Mouse (Mus musculus): Measurements from ENCODE around the gene Tnfsf12. TPM values are rescaled to one million over a fixed set of nuclear protein-coding genes. Genes with fewer than 3 reads are reported as not detected.

Gene Tnfsf12
- polyA plus RNA-seq, 1 experiment from 2014 or later: 8.0 TPM

- H3K36me3 ChIP-seq (ENCODE audit: control insufficient read depth, insufficient read depth, low read length): peaks cover 44% of the 10 kb centered on the region
- H3K4me2 ChIP-seq (ENCODE audit: low read length): peak overlapping the region; percentile 92
- DNase-seq (ENCODE audit: low spot score): no peak
- H3K9me3 ChIP-seq (ENCODE audit: control insufficient read depth, low read length): no peaks in the 10 kb centered on the region
- WGBS: 89% methylated on average over 30 of the region's 30 CpGs
- H3K9ac ChIP-seq (ENCODE audit: low read length): peak overlapping the region; percentile 78
- peaks cover 22% of the 10 kb centered on the region for H3K4me1 ChIP-seq (replicated peaks; ENCODE audit: control insufficient read depth, insufficient read depth, low read length)
- no peak overlapping the region for H3K27ac ChIP-seq (ENCODE audit: low read depth)
- peak overlapping the region; percentile 86 for H3K4me3 ChIP-seq (ENCODE audit: low read depth, low read length)
- no peaks in the 10 kb centered on the region for H3K27me3 ChIP-seq (replicated peaks; ENCODE audit: control insufficient read depth, insufficient read depth, low read length)
- no peak for ATAC-seq (replicated peaks; ENCODE audit: low FRiP score, low TSS enrichment, low read depth)
These were observed 15.4 kb downstream of the Tnfsf12 start for GRCm38 (mm10) chr11:69680136-69680855.

- Histone ChIP-seq H3K4me1 (replicated peaks; ENCODE audit: control insufficient read depth, insufficient read depth, low read length) (peaks cover 22% of the 10 kb centered on the region), H3K9ac (ENCODE audit: low read length) (no peak overlapping the region), H3K27ac (ENCODE audit: low read depth) (no peak overlapping the region), H3K36me3 (ENCODE audit: control insufficient read depth, insufficient read depth, low read length) (peaks cover 56% of the 10 kb centered on the region), H3K4me3 (ENCODE audit: low read depth, low read length) (no peak overlapping the region), H3K4me2 (ENCODE audit: low read length) (no peak overlapping the region), H3K9me3 (ENCODE audit: control insufficient read depth, low read length) (no peaks in the 10 kb centered on the region), H3K27me3 (replicated peaks; ENCODE audit: control insufficient read depth, insufficient read depth, low read length) (no peaks in the 10 kb centered on the region)
- ATAC-seq (replicated peaks; ENCODE audit: low FRiP score, low TSS enrichment, low read depth) (no peak), DNase-seq (ENCODE audit: low spot score) (no peak)
- WGBS: 85% methylated on average over 2 of the region's 2 CpGs
These were observed 16.5 kb downstream of the Tnfsf12 start for GRCm38 (mm10) chr11:69679144-69679543.

- Histone ChIP-seq H3K27me3 (replicated peaks; ENCODE audit: control insufficient read depth, insufficient read depth, low read length) (no peaks in the 10 kb centered on the region), H3K4me1 (replicated peaks; ENCODE audit: control insufficient read depth, insufficient read depth, low read length) (peaks cover 10% of the 10 kb centered on the region; the same call in 1 of the 2 replicates), H3K4me2 (ENCODE audit: low read length) (peak within 1 kb of the TSS; percentile 76), H3K9ac (ENCODE audit: low read length) (peak within 1 kb of the TSS; percentile 100), H3K9me3 (ENCODE audit: control insufficient read depth, low read length) (no peaks in the 10 kb centered on the region), H3K36me3 (ENCODE audit: control insufficient read depth, insufficient read depth, low read length) (peaks cover 77% of the 10 kb centered on the region), H3K4me3 (ENCODE audit: low read depth, low read length) (peak within 1 kb of the TSS; percentile 56), H3K27ac (ENCODE audit: low read depth) (peak within 1 kb of the TSS; percentile 97)
- DNase-seq (ENCODE audit: low spot score): peak; percentile 99
- WGBS: under 1% methylated on average over 36 of the region's 36 CpGs
- peak; percentile 97 for ATAC-seq (replicated peaks; ENCODE audit: low FRiP score, low TSS enrichment, low read depth)
These were observed 23.4 kb downstream of the Tnfsf12 start, which contains the start of gene Eif4a1 for GRCm38 (mm10) chr11:69672211-69672706. Eif4a1 (minus strand) TSS chr11:69672423.

- Histone ChIP-seq H3K4me3 (ENCODE audit: low read depth, low read length) (peak overlapping the region; percentile 56), H3K4me1 (replicated peaks; ENCODE audit: control insufficient read depth, insufficient read depth, low read length) (peaks cover 10% of the 10 kb centered on the region; the same call in 1 of the 2 replicates), H3K9ac (ENCODE audit: low read length) (peak overlapping the region; percentile 100), H3K27ac (ENCODE audit: low read depth) (peak overlapping the region; percentile 97), H3K4me2 (ENCODE audit: low read length) (peak overlapping the region; percentile 76), H3K36me3 (ENCODE audit: control insufficient read depth, insufficient read depth, low read length) (peaks cover 75% of the 10 kb centered on the region), H3K9me3 (ENCODE audit: control insufficient read depth, low read length) (no peaks in the 10 kb centered on the region), H3K27me3 (replicated peaks; ENCODE audit: control insufficient read depth, insufficient read depth, low read length) (no peaks in the 10 kb centered on the region)
- peak; percentile 1 for ATAC-seq (replicated peaks; ENCODE audit: low FRiP score, low TSS enrichment, low read depth)
- whole genome bisulfite sequencing: 0% methylated on average over 42 of the region's 43 CpGs
- no peak for DNase-seq (ENCODE audit: low spot score)
These were observed 23.9 kb downstream of the Tnfsf12 start for GRCm38 (mm10) chr11:69671726-69672124.

- peak overlapping the region; percentile 76 for H3K4me2 ChIP-seq (ENCODE audit: low read length)
- H3K27ac ChIP-seq (ENCODE audit: low read depth): peak overlapping the region; percentile 97
- H3K4me3 ChIP-seq (ENCODE audit: low read depth, low read length): peak overlapping the region; percentile 56
- H3K27me3 ChIP-seq (replicated peaks; ENCODE audit: control insufficient read depth, insufficient read depth, low read length): no peaks in the 10 kb centered on the region
- peak overlapping the region; percentile 100 for H3K9ac ChIP-seq (ENCODE audit: low read length)
- H3K4me1 ChIP-seq (replicated peaks; ENCODE audit: control insufficient read depth, insufficient read depth, low read length): peaks cover 10% of the 10 kb centered on the region; the same call in 1 of the 2 replicates
- ATAC-seq (replicated peaks; ENCODE audit: low FRiP score, low TSS enrichment, low read depth) (peak; percentile 68), DNase-seq (ENCODE audit: low spot score) (peak; percentile 96)
- peaks cover 75% of the 10 kb centered on the region for H3K36me3 ChIP-seq (ENCODE audit: control insufficient read depth, insufficient read depth, low read length)
- 1% methylated on average over 57 of the region's 61 CpGs for WGBS
- no peaks in the 10 kb centered on the region for H3K9me3 ChIP-seq (ENCODE audit: control insufficient read depth, low read length)
These were observed 24.6 kb downstream of the Tnfsf12 start for GRCm38 (mm10) chr11:69670786-69671725.

GRCm38 (mm10) chr11:69666665-69667005 is 29.0 kb downstream of the Tnfsf12 start:
- ATAC-seq (replicated peaks; ENCODE audit: low FRiP score, low TSS enrichment, low read depth) (no peak), DNase-seq (ENCODE audit: low spot score) (no peak)
- Histone ChIP-seq H3K27me3 (replicated peaks; ENCODE audit: control insufficient read depth, insufficient read depth, low read length) (no peaks in the 10 kb centered on the region), H3K36me3 (ENCODE audit: control insufficient read depth, insufficient read depth, low read length) (peaks cover 73% of the 10 kb centered on the region), H3K4me2 (ENCODE audit: low read length) (no peak overlapping the region), H3K9ac (ENCODE audit: low read length) (no peak overlapping the region), H3K9me3 (ENCODE audit: control insufficient read depth, low read length) (no peaks in the 10 kb centered on the region), H3K27ac (ENCODE audit: low read depth) (no peak overlapping the region), H3K4me1 (replicated peaks; ENCODE audit: control insufficient read depth, insufficient read depth, low read length) (peaks cover 11% of the 10 kb centered on the region), H3K4me3 (ENCODE audit: low read depth, low read length) (no peak overlapping the region)
- 86% methylated on average over 3 of the region's 3 CpGs for WGBS

GRCm38 (mm10) chr11:69665961-69666664 is 29.5 kb downstream of the Tnfsf12 start, which contains the start of gene Cd68:
Cd68 (minus strand) TSS chr11:69666153.
- WGBS: 32% methylated on average over 7 of the region's 7 CpGs
- Histone ChIP-seq H3K4me2 (ENCODE audit: low read length) (no peak within 1 kb of the TSS), H3K4me1 (replicated peaks; ENCODE audit: control insufficient read depth, insufficient read depth, low read length) (peaks cover 15% of the 10 kb centered on the region), H3K27ac (ENCODE audit: low read depth) (peak within 1 kb of the TSS; percentile 38), H3K36me3 (ENCODE audit: control insufficient read depth, insufficient read depth, low read length) (peaks cover 73% of the 10 kb centered on the region), H3K4me3 (ENCODE audit: low read depth, low read length) (no peak within 1 kb of the TSS), H3K27me3 (replicated peaks; ENCODE audit: control insufficient read depth, insufficient read depth, low read length) (no peaks in the 10 kb centered on the region), H3K9ac (ENCODE audit: low read length) (no peak within 1 kb of the TSS), H3K9me3 (ENCODE audit: control insufficient read depth, low read length) (no peaks in the 10 kb centered on the region)
- no peak for ATAC-seq (replicated peaks; ENCODE audit: low FRiP score, low TSS enrichment, low read depth)
- no peak for DNase-seq (ENCODE audit: low spot score)

- H3K4me1 ChIP-seq (replicated peaks; ENCODE audit: control insufficient read depth, insufficient read depth, low read length): peaks cover 15% of the 10 kb centered on the region
- H3K9ac ChIP-seq (ENCODE audit: low read length): no peak overlapping the region
- H3K4me2 ChIP-seq (ENCODE audit: low read length): no peak overlapping the region
- no peaks in the 10 kb centered on the region for H3K9me3 ChIP-seq (ENCODE audit: control insufficient read depth, low read length)
- H3K27me3 ChIP-seq (replicated peaks; ENCODE audit: control insufficient read depth, insufficient read depth, low read length): no peaks in the 10 kb centered on the region
- no peak overlapping the region for H3K4me3 ChIP-seq (ENCODE audit: low read depth, low read length)
- no peak for DNase-seq (ENCODE audit: low spot score)
- ATAC-seq (replicated peaks; ENCODE audit: low FRiP score, low TSS enrichment, low read depth): no peak
- peaks cover 69% of the 10 kb centered on the region for H3K36me3 ChIP-seq (ENCODE audit: control insufficient read depth, insufficient read depth, low read length)
- H3K27ac ChIP-seq (ENCODE audit: low read depth): peak overlapping the region; percentile 38
- 78% methylated on average over 9 of the region's 9 CpGs for WGBS
These were observed 30.1 kb downstream of the Tnfsf12 start for GRCm38 (mm10) chr11:69665457-69665960.

Measured in intestine, embryonic 14.5 days (tissue).